Mouse (Mus musculus) hematopoietic stem cell, adult 5-6 weeks (primary cell): ENCODE measurements around the gene Vwa3b. TPM values are rescaled to one million over a fixed set of nuclear protein-coding genes. Genes with fewer than 3 reads are reported as not detected.
A peak's percentile ranks its signal among the peaks of the same experiment; 100 is the strongest.

Source experiments
- ATAC-seq, 2 experiments: fragments of 125-278 bp in 1 of 2; replicated peaks in 1 of 2; 2 replicates each; pipeline ENCODE4 v1.8.0; 2016 to 2017; ENCODE audit warnings: inconsistent platforms in 2 of 2, mild to moderate bottlenecking in 2 of 2, moderate number of reproducible peaks in 2 of 2, low read depth in 1 of 2, moderate TSS enrichment in 1 of 2; ENCODE audit not compliant: low FRiP score in 2 of 2, poor library complexity in 2 of 2, severe bottlenecking in 2 of 2, insufficient read depth in 1 of 2, low TSS enrichment in 1 of 2
- total RNA-seq: library from RNA; stranded (forward); fragments of 172-1452, 232-1000 nt; gene quantifications from 2 replicates; pipeline ENCODE4 v1.2.3, GENCODE M21; 2017

Vwa3b gene
- total RNA-seq, 1 experiment from 2014 or later, result not detected

GRCm38 (mm10) chr1:37041856-37042255, 15.5 kb downstream of the Vwa3b start:
- ATAC-seq, result no peak

- no peak for ATAC-seq
These were observed 16.4 kb downstream of the Vwa3b start for GRCm38 (mm10) chr1:37042769-37043168.

GRCm38 (mm10) chr1:37043196-37043595, 16.8 kb downstream of the Vwa3b start:
- no peak for ATAC-seq

GRCm38 (mm10) chr1:37045472-37045871, 19.1 kb downstream of the Vwa3b start:
- no peak for ATAC-seq

GRCm38 (mm10) chr1:37049159-37049558, 22.8 kb downstream of the Vwa3b start:
- no peak for ATAC-seq

- ATAC-seq, result no peak
These were observed 27.3 kb downstream of the Vwa3b start for GRCm38 (mm10) chr1:37053691-37054090.

- no peak for ATAC-seq
These were observed 30.6 kb downstream of the Vwa3b start for GRCm38 (mm10) chr1:37056831-37057561.

GRCm38 (mm10) chr1:37060856-37061255, 34.5 kb downstream of the Vwa3b start:
- no peak for ATAC-seq

GRCm38 (mm10) chr1:37063053-37063452, 36.7 kb downstream of the Vwa3b start:
- peak in 1 of 2 experiments; percentile 97; a peak in 2 of 4 replicates for ATAC-seq

- no peak for ATAC-seq
These were observed 37.4 kb downstream of the Vwa3b start for GRCm38 (mm10) chr1:37063841-37064240.

GRCm38 (mm10) chr1:37065658-37066412, 39.4 kb downstream of the Vwa3b start:
- ATAC-seq, result no peak

- no peak for ATAC-seq
These were observed 49.4 kb downstream of the Vwa3b start for GRCm38 (mm10) chr1:37075759-37076158.

GRCm38 (mm10) chr1:37077266-37077665, 50.9 kb downstream of the Vwa3b start:
- ATAC-seq, result no peak

GRCm38 (mm10) chr1:37077955-37078549, 51.7 kb downstream of the Vwa3b start:
- ATAC-seq, result no peak

GRCm38 (mm10) chr1:37080442-37080841, 54.0 kb downstream of the Vwa3b start:
- no peak for ATAC-seq

- ATAC-seq, result no peak
These were observed 55.2 kb downstream of the Vwa3b start for GRCm38 (mm10) chr1:37081376-37082214.

GRCm38 (mm10) chr1:37082215-37082464, 55.7 kb downstream of the Vwa3b start:
- no peak for ATAC-seq

GRCm38 (mm10) chr1:37084075-37084474, 57.7 kb downstream of the Vwa3b start:
- no peak for ATAC-seq
